Mouse (Mus musculus) retina, adult 2 months (tissue): ENCODE data around the gene Rgs9bp.
"Not testable (repeated sequence)": the region's sequence is repeated elsewhere in the genome, so short reads cannot be mapped to it uniquely, and the experiment has no call there.

ENCODE experiments used
- DNase-seq: peaks from one replicate; pipeline ENCODE4 v3.0.0-alpha.2; 2012; ENCODE audit warnings: low read depth, low spot score

Rgs9bp gene

DNA sequence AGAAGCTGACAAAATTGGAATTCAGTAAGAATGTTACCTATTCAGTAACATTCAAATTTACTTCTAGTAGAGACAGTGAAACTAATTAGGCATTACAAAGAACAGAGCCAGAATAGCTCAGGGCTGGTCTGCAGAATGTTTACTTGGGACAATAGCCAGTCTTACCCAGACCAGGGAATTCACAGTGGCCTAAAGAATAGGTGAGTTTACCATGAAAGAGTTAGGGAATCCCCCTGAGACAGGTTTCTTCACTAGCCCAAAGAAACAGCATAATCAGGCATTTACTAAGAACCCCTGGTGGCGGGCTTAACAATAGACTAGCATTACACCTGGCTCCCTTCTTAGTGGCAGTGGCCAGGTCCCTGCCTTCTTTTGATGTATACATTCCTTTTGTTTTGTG is 54.8 kb downstream of the Rgs9bp start:
- DNase-seq: not testable (repeated sequence)

DNA sequence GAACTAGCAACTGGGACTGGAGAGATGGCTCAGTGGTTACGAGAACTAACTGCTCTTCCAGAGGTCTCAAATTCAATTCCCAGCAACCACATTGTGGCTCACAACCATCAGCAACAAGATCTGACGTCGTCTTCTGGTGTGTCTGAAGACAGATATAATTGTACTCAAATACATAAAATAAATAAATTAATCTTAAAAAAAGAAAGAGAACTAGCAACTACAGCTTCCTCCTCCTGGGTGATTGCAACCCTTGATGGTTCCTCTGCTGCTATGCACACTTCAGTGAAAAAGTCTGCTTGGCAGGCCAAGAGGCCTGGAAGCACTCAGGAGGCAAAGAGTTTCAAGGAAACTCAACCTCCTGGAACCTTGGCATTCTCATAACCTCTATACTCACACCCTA is 55.4 kb downstream of the Rgs9bp start:
- no peak for DNase-seq
